Mouse (Mus musculus) myocyte (in vitro differentiated cells): Measurements from ENCODE around the gene Dact3.

Source experiments
- E2F4 ChIP-seq: IDR thresholded peaks from one replicate; pipeline ENCODE4 v1.6.1; 2011; ENCODE audit warnings: mild to moderate bottlenecking, control low read depth, moderate library complexity; ENCODE audit not compliant: insufficient read depth
- MAX ChIP-seq: IDR thresholded peaks from one replicate; pipeline ENCODE4 v1.6.1; 2011; ENCODE audit warnings: low read depth, mild to moderate bottlenecking, control low read depth
- MYOG ChIP-seq, 3 experiments: IDR thresholded peaks; one replicate each; pipeline ENCODE4 v1.6.1; 2011; ENCODE audit warnings: control low read depth in 2 of 3, low read depth in 2 of 3, mild to moderate bottlenecking in 2 of 3; ENCODE audit not compliant: insufficient read length in 2 of 3, control insufficient read depth in 1 of 3, insufficient read depth in 1 of 3
- POLR2A ChIP-seq: IDR thresholded peaks from one replicate; pipeline ENCODE4 v1.6.1; 2011; ENCODE audit warnings: low read depth, mild to moderate bottlenecking, control low read depth, moderate library complexity; ENCODE audit not compliant: insufficient read length
- POLR2AphosphoS2 ChIP-seq: IDR thresholded peaks from one replicate; pipeline ENCODE4 v1.6.1; 2011; ENCODE audit warnings: low read depth, control low read depth; ENCODE audit not compliant: insufficient read length
- REST ChIP-seq: IDR thresholded peaks from one replicate; pipeline ENCODE4 v1.6.1; 2011; ENCODE audit warnings: mild to moderate bottlenecking, control low read depth, moderate library complexity; ENCODE audit not compliant: insufficient read depth, insufficient read length
- TCF12 ChIP-seq: IDR thresholded peaks from one replicate; pipeline ENCODE4 v1.6.1; 2011; ENCODE audit warnings: mild to moderate bottlenecking, control low read depth; ENCODE audit not compliant: poor library complexity, insufficient read depth, severe bottlenecking
- TCF3 ChIP-seq: IDR thresholded peaks from one replicate; pipeline ENCODE4 v1.6.1; 2011; ENCODE audit warnings: low read depth, control low read depth; ENCODE audit not compliant: insufficient read length
- USF1 ChIP-seq: IDR thresholded peaks from one replicate; pipeline ENCODE4 v1.6.1; 2011; ENCODE audit warnings: low read depth, mild to moderate bottlenecking, control low read depth, moderate library complexity

- no peak for TF ChIP-seq E2F4
- TF ChIP-seq REST, result no peak
- TF ChIP-seq TCF12, result no peak
- TF ChIP-seq POLR2A, result no peak
- no peak for TF ChIP-seq MYOG (IDR thresholded peaks at IDR 0.05; ENCODE audit: control insufficient read depth in 1 of 3, insufficient read depth in 1 of 3, insufficient read length in 2 of 3, low read depth in 2 of 3)
- TF ChIP-seq POLR2AphosphoS2, result no peak
- TF ChIP-seq TCF3, result no peak
- no peak for TF ChIP-seq USF1
- no peak for TF ChIP-seq MAX
Observed at GRCm38 (mm10) chr7:16890536-16890935, 15.4 kb downstream of the Dact3 start.
